Mouse (Mus musculus) cerebellum, adult (tissue): ENCODE data around the gene Msi2.

ENCODE experiments used
- ATAC-seq: cut with Nextera tagmentation; 2 replicates; pipeline ENCODE4 v1.9.2; 2017; ENCODE audit warnings: mild to moderate bottlenecking, moderate library complexity, mixed read lengths; ENCODE audit not compliant: insufficient number of reproducible peaks, low FRiP score, low TSS enrichment

Gene Msi2

GRCm38 (mm10) chr11:88718050-88718765, at the start of gene Msi2:
TSS of gene Msi2 (minus strand) at chr11:88718513.
- ATAC-seq, result peak; percentile 59; the same call in 1 of the 2 replicates

GRCm38 (mm10) chr11:88765635-88766034, 47.3 kb upstream of the Msi2 start:
- no peak for ATAC-seq

GRCm38 (mm10) chr11:88763371-88763770, 45.1 kb upstream of the Msi2 start:
- ATAC-seq, result no peak

- no peak for ATAC-seq
Observed at GRCm38 (mm10) chr11:88759501-88759900, 41.2 kb upstream of the Msi2 start.

- no peak for ATAC-seq
Observed at GRCm38 (mm10) chr11:88758402-88758801, 40.1 kb upstream of the Msi2 start.

- ATAC-seq, result no peak
Observed at GRCm38 (mm10) chr11:88745306-88745705, 27.0 kb upstream of the Msi2 start.

- ATAC-seq, result no peak
Observed at GRCm38 (mm10) chr11:88739574-88740295, 21.4 kb upstream of the Msi2 start.

GRCm38 (mm10) chr11:88729363-88729762, 11.1 kb upstream of the Msi2 start:
- no peak for ATAC-seq

- peak; percentile 36; the same call in 1 of the 2 replicates for ATAC-seq
Observed at GRCm38 (mm10) chr11:88728508-88728890, 10.2 kb upstream of the Msi2 start.

- no peak for ATAC-seq
Observed at GRCm38 (mm10) chr11:88727768-88728507, 9.6 kb upstream of the Msi2 start.

- ATAC-seq, result no peak
Observed at GRCm38 (mm10) chr11:88721144-88721636, 2.9 kb upstream of the Msi2 start.

- no peak for ATAC-seq
Observed at GRCm38 (mm10) chr11:88720261-88721143, 2.2 kb upstream of the Msi2 start.

- no peak for ATAC-seq
Observed at GRCm38 (mm10) chr11:88719601-88720000, 1.3 kb upstream of the Msi2 start.

- ATAC-seq, result peak; percentile 36; the same call in 1 of the 2 replicates
Observed at GRCm38 (mm10) chr11:88718766-88719595, 668 bp upstream of the Msi2 start.

GRCm38 (mm10) chr11:88717644-88718049, 666 bp downstream of the Msi2 start:
- ATAC-seq, result 0 out of 2 replicates have a peak, but pooled peaks have one; percentile 18

- ATAC-seq, result no peak
Observed at GRCm38 (mm10) chr11:88717016-88717643, 1.2 kb downstream of the Msi2 start.

- ATAC-seq, result no peak
Observed at GRCm38 (mm10) chr11:88716061-88716994, 2.0 kb downstream of the Msi2 start.
